Mouse (Mus musculus) heart, postnatal 36 days (tissue): Measurements from ENCODE around the gene Rap1b. TPM values are rescaled to one million over a fixed set of nuclear protein-coding genes. Genes with fewer than 3 reads are reported as not detected.

Source experiments
- DNase-seq, 2 experiments: peaks; one replicate each; pipeline ENCODE4 v3.0.0; 2021 to 2022
- intact Hi-C: fragments of 180-260 bp; cut with DNase I; formaldehyde crosslinking; loops from one replicate; pipeline ENCODE4 v1.15.1; 2025
- total RNA-seq, 2 experiments: library from RNA; stranded (reverse); gene quantifications; 2 replicates each; pipeline ENCODE4 v1.2.3; 2021

The Rap1b gene
- total RNA-seq, 2 experiments from 2014 or later = 50.7 to 63.9 TPM

GRCm38 (mm10) chr10:117860361-117860760 lies 14.5 kb upstream of the Rap1b start:
- intact Hi-C loops = no loop called here
- no peak for DNase-seq

- DNase-seq = no peak
- intact Hi-C loops = no loop called here
These were observed 14.0 kb upstream of the Rap1b start for GRCm38 (mm10) chr10:117859800-117860199.

- intact Hi-C loops = no loop called here
- DNase-seq = no peak
These were observed 12.4 kb upstream of the Rap1b start for GRCm38 (mm10) chr10:117858241-117858640.

GRCm38 (mm10) chr10:117856001-117856720 lies 10.3 kb upstream of the Rap1b start:
- intact Hi-C loops = no loop called here
- no peak for DNase-seq

GRCm38 (mm10) chr10:117852648-117853192 lies 6.9 kb upstream of the Rap1b start:
- no peak for DNase-seq
- intact Hi-C loops = no loop called here

- no peak for DNase-seq
- intact Hi-C loops = no loop called here
These were observed 3.1 kb upstream of the Rap1b start for GRCm38 (mm10) chr10:117848981-117849380.

GRCm38 (mm10) chr10:117846796-117847195 lies 961 bp upstream of the Rap1b start:
- intact Hi-C loops = loop anchor here (2.0 kb wide), 2 partner anchors 58 to 264 kb away; no protein-coding TSS in a partner anchor
- no peak for DNase-seq

- DNase-seq = no peak
- intact Hi-C loops = loop anchor here (2.0 kb wide), 2 partner anchors 59 to 265 kb away; no protein-coding TSS in a partner anchor
These were observed 411 bp upstream of the Rap1b start for GRCm38 (mm10) chr10:117846260-117846632.

GRCm38 (mm10) chr10:117844782-117845596 lies 846 bp downstream of the Rap1b start:
- intact Hi-C loops = loop anchor here (1.0 to 2.0 kb wide), 5 partner anchors 16 to 204 kb away; partner anchors contain the start of gene Nup107
- DNase-seq = peak; percentile 75 to 80

- intact Hi-C loops = loop anchor here (2.0 kb wide), 3 partner anchors 15 to 205 kb away; partner anchors contain the start of gene Nup107
- no peak for DNase-seq
These were observed 1.6 kb downstream of the Rap1b start for GRCm38 (mm10) chr10:117844279-117844678.

- intact Hi-C loops = loop anchor here (2.0 kb wide), 3 partner anchors 15 to 205 kb away; partner anchors contain the start of gene Nup107
- DNase-seq = no peak
These were observed 2.1 kb downstream of the Rap1b start for GRCm38 (mm10) chr10:117843690-117844089.

- no peak for DNase-seq
- intact Hi-C loops = no loop called here
These were observed 4.1 kb downstream of the Rap1b start for GRCm38 (mm10) chr10:117841765-117842164.

GRCm38 (mm10) chr10:117840431-117840995 lies 5.3 kb downstream of the Rap1b start:
- intact Hi-C loops = no loop called here
- no peak for DNase-seq

GRCm38 (mm10) chr10:117839737-117840136 lies 6.1 kb downstream of the Rap1b start:
- DNase-seq = no peak
- intact Hi-C loops = no loop called here

- no peak for DNase-seq
- intact Hi-C loops = no loop called here
These were observed 6.9 kb downstream of the Rap1b start for GRCm38 (mm10) chr10:117838924-117839323.

- no peak for DNase-seq
These were observed 9.5 kb downstream of the Rap1b start for GRCm38 (mm10) chr10:117836354-117836753.

GRCm38 (mm10) chr10:117835453-117835852 lies 10.4 kb downstream of the Rap1b start:
- no peak for DNase-seq
- intact Hi-C loops = no loop called here

More at GRCm38 (mm10) chr10:117836354-117836753, 9.5 kb downstream of the Rap1b start:
- intact Hi-C loops = no loop called here

GRCm38 (mm10) chr10:117830797-117831196 lies 15.0 kb downstream of the Rap1b start:
- no peak for DNase-seq
- intact Hi-C loops = no loop called here

- no peak for DNase-seq
- intact Hi-C loops = loop anchor here (2.0 kb wide), 1 partner anchor 15 kb away; no protein-coding TSS in a partner anchor
These were observed 16.2 kb downstream of the Rap1b start for GRCm38 (mm10) chr10:117829472-117830155.

GRCm38 (mm10) chr10:117829022-117829421 lies 16.8 kb downstream of the Rap1b start:
- no peak for DNase-seq
- intact Hi-C loops = loop anchor here (2.0 kb wide), 1 partner anchor 16 kb away; no protein-coding TSS in a partner anchor
